Mouse (Mus musculus): Measurements from ENCODE around the gene Ep400. TPM values are rescaled to one million over a fixed set of nuclear protein-coding genes. Genes with fewer than 3 reads are reported as not detected.

Ep400 gene
- total and polyA plus RNA-seq, 3 experiments: 18.4 to 32.6 (median 31.4) TPM

DNA sequence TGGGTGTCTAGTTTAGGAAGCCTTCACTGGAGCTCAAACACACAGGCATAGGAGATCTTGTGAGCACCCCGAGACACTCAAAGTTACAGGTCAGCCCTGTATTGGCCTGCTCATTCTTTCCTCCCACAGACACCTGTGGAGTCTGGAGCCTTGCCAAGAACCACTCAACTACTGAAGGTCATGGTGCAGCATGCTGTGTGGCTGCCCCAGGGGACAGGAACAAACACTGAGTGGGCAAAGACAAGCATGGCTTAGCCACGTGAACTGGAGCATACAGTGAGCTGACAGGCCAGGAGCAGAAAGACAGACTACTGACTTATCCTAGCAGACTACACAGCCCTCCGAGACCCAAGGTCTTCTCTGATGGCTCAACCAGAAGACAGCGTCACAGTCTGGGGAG is 27.2 kb upstream of the Ep400 start:
- H3K36me3 ChIP-seq (ENCODE audit: control insufficient read depth, insufficient read depth, low read length): no peaks in the 10 kb centered on the region; the same call in 1 of the 2 replicates
- intact Hi-C loops (cut with DNase I): no loop called here
- no peak overlapping the region for H3K4me3 ChIP-seq
- no peak for DNase-seq
- TF ChIP-seq CTCF (IDR thresholded peaks at IDR 0.05): no peak
- TF ChIP-seq EP300 (IDR thresholded peaks at IDR 0.05; ENCODE audit: insufficient read depth, low read depth, low read length): 0 out of 2 replicates have a peak, but pooled peaks have one; percentile 37
- H3K79me2 ChIP-seq (replicated peaks; ENCODE audit: control insufficient read depth, insufficient read depth, low read length): peaks cover 3% of the 10 kb centered on the region
- no peak overlapping the region; the same call in 1 of the 2 replicates for H3K27ac ChIP-seq
- H3K9ac ChIP-seq (ENCODE audit: low read depth, low read length): no peak overlapping the region
- H3K4me1 ChIP-seq (ENCODE audit: control insufficient read depth, insufficient read depth, low read length): peaks cover 19% of the 10 kb centered on the region
- WGBS: 35% methylated on average over 4 of the region's 4 CpGs
- H3K27me3 ChIP-seq (ENCODE audit: control insufficient read depth, insufficient read depth, low read length): no peaks in the 10 kb centered on the region

DNA sequence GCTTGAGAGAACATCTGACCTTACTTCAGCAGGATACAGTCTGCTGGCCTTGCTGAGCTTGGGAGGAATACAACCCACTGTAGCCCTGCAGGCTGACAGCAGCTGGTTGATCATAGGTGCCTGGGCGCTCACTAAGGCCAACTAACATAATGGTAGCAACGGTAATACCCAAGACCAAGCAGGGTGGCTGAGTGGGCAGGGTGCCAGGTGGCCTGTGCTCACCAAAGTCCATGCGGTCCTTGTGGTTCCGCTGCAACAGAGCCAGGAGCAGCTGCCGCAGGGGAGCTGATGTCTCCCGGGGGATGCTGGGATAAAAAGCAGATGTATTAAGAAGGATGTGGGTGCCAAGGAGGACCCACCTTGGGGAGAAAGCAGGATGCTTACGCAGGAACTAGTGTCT is 23.8 kb upstream of the Ep400 start:
- intact Hi-C loops (cut with DNase I): no loop called here
- no peak for DNase-seq
- Histone ChIP-seq H3K4me3 (no peak overlapping the region), H3K36me3 (ENCODE audit: control insufficient read depth, insufficient read depth, low read length) (no peaks in the 10 kb centered on the region), H3K4me1 (ENCODE audit: control insufficient read depth, insufficient read depth, low read length) (peaks cover 7% of the 10 kb centered on the region; the same call in 1 of the 2 replicates), H3K79me2 (replicated peaks; ENCODE audit: control insufficient read depth, insufficient read depth, low read length) (no peaks in the 10 kb centered on the region), H3K9ac (ENCODE audit: low read depth, low read length) (no peak overlapping the region), H3K27ac (no peak overlapping the region), H3K27me3 (ENCODE audit: control insufficient read depth, insufficient read depth, low read length) (no peaks in the 10 kb centered on the region)
- no peak for TF ChIP-seq POLR2A (IDR thresholded peaks at IDR 0.05; ENCODE audit: insufficient read depth, low read depth, low read length)
- no peak for TF ChIP-seq CTCF (IDR thresholded peaks at IDR 0.05)
- no peak for TF ChIP-seq EP300 (IDR thresholded peaks at IDR 0.05; ENCODE audit: insufficient read depth, low read depth, low read length)
- WGBS: 82% methylated on average over 7 of the region's 7 CpGs

DNA sequence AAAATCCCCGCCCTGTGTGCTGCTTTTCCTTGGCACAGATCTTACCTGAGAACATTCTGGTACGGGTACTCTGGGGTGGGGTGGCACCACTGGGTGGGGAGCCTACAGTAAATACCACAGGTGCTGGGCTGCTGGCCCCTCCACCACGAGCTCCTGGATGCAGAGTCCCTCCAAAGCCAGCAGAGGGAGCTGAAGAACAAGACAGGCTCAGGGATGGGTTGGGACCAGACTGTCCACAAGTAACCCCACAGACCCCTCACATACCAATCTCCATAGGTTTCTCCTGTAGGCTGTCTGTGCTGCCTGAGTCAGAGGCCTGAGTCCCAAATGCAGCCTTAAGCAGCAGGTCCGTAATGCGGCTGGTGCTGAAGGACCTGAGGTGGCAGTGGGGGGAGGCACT is 18.2 kb upstream of the Ep400 start:
- 59% methylated on average over 5 of the region's 5 CpGs for WGBS
- Histone ChIP-seq H3K4me3 (no peak overlapping the region), H3K79me2 (replicated peaks; ENCODE audit: control insufficient read depth, insufficient read depth, low read length) (no peaks in the 10 kb centered on the region), H3K9ac (ENCODE audit: low read depth, low read length) (no peak overlapping the region), H3K27ac (no peak overlapping the region), H3K4me1 (ENCODE audit: control insufficient read depth, insufficient read depth, low read length) (no peaks in the 10 kb centered on the region), H3K36me3 (ENCODE audit: control insufficient read depth, insufficient read depth, low read length) (no peaks in the 10 kb centered on the region), H3K27me3 (ENCODE audit: control insufficient read depth, insufficient read depth, low read length) (no peaks in the 10 kb centered on the region)
- peak; percentile 31 to 45 for DNase-seq
- TF ChIP-seq EP300 (IDR thresholded peaks at IDR 0.05; ENCODE audit: insufficient read depth, low read depth, low read length): no peak
- peak; percentile 88 for TF ChIP-seq CTCF (IDR thresholded peaks at IDR 0.05)
- intact Hi-C loops (cut with DNase I): loop anchor here (1.0 to 5.0 kb wide), 2 partner anchors 135 to 479 kb away; no protein-coding TSS in a partner anchor

DNA sequence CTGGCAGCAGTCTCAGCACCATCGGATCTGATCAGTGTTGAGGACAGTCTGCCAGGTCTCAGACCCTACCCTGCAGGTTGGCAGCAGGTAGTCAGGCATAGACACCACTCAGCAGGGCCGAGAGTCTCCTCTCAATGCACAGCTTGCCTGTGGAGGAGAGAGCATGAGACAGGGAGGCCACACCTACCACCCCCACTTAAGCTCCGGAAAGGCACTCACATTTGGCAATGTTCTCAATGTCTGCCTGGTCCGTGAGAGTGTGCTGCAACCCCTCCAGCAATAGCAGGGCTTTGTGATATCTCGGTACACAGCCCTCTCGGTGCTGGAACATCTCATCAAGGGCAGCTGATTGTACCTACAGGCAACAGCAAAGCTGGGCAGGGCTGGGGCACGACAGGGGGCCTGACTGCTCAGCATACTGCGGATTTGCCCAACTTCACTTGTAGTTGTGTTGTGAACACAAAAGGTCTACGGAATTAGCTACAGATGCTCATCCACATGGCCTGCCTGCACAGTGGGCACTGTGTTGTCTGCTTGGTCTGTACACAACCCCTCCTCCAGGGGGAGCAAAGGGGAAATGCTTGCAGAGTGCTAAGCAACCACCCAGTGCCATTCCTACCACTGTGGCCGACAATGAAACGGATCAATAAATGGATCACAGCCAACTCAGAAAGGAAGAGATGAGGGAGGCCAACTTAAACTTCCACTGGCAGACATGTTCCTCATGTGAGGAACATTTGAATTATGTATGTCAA is 15.7 kb upstream of the Ep400 start:
- Histone ChIP-seq H3K36me3 (ENCODE audit: control insufficient read depth, insufficient read depth, low read length) (no peaks in the 10 kb centered on the region), H3K4me3 (no peak overlapping the region), H3K4me1 (ENCODE audit: control insufficient read depth, insufficient read depth, low read length) (no peaks in the 10 kb centered on the region), H3K27me3 (ENCODE audit: control insufficient read depth, insufficient read depth, low read length) (no peaks in the 10 kb centered on the region), H3K79me2 (replicated peaks; ENCODE audit: control insufficient read depth, insufficient read depth, low read length) (no peaks in the 10 kb centered on the region), H3K9ac (ENCODE audit: low read depth, low read length) (no peak overlapping the region), H3K27ac (no peak overlapping the region)
- TF ChIP-seq EP300 (IDR thresholded peaks at IDR 0.05; ENCODE audit: insufficient read depth, low read depth, low read length) (no peak), CTCF (IDR thresholded peaks at IDR 0.05) (peak; percentile 62)
- intact Hi-C loops (cut with DNase I): loop anchor here (5.0 kb wide), 1 partner anchor 481 kb away; no protein-coding TSS in a partner anchor
- peak in 1 of 2 experiments; percentile 26 for DNase-seq
- 55% methylated on average over 11 of the region's 11 CpGs for WGBS

DNA sequence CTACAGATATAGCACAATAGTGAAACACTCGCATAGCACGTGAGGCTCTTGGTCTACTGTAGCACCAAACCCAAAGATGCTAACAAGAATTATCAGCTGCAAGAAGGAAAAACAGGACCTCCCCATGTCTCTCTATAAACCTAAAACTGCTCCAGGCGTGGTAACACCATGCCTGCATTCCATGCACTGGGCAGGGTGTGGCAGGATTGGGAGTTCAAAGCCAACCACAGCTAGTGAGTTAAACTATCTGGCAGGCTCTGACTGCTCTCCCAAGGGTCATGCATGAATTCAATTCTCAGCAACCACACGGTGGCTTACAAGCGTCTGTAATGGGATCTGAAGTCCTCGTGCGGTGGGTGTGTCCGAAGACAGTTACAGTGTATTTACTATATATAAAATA is 12.6 kb upstream of the Ep400 start:
- intact Hi-C loops (cut with DNase I): no loop called here
- H3K27me3 ChIP-seq (ENCODE audit: control insufficient read depth, insufficient read depth, low read length): no peaks in the 10 kb centered on the region
- no peak overlapping the region for H3K27ac ChIP-seq
- peaks cover 2% of the 10 kb centered on the region for H3K4me1 ChIP-seq (ENCODE audit: control insufficient read depth, insufficient read depth, low read length)
- DNase-seq: no peak
- no peak overlapping the region for H3K4me3 ChIP-seq
- no peaks in the 10 kb centered on the region for H3K79me2 ChIP-seq (replicated peaks; ENCODE audit: control insufficient read depth, insufficient read depth, low read length)
- no peak for TF ChIP-seq EP300 (IDR thresholded peaks at IDR 0.05; ENCODE audit: insufficient read depth, low read depth, low read length)
- TF ChIP-seq POLR2A (IDR thresholded peaks at IDR 0.05; ENCODE audit: insufficient read depth, low read depth, low read length): no peak
- no peak for TF ChIP-seq CTCF (IDR thresholded peaks at IDR 0.05)
- no peak overlapping the region for H3K9ac ChIP-seq (ENCODE audit: low read depth, low read length)
- no peaks in the 10 kb centered on the region for H3K36me3 ChIP-seq (ENCODE audit: control insufficient read depth, insufficient read depth, low read length)
- 63% methylated on average over 8 of the region's 8 CpGs for WGBS

DNA sequence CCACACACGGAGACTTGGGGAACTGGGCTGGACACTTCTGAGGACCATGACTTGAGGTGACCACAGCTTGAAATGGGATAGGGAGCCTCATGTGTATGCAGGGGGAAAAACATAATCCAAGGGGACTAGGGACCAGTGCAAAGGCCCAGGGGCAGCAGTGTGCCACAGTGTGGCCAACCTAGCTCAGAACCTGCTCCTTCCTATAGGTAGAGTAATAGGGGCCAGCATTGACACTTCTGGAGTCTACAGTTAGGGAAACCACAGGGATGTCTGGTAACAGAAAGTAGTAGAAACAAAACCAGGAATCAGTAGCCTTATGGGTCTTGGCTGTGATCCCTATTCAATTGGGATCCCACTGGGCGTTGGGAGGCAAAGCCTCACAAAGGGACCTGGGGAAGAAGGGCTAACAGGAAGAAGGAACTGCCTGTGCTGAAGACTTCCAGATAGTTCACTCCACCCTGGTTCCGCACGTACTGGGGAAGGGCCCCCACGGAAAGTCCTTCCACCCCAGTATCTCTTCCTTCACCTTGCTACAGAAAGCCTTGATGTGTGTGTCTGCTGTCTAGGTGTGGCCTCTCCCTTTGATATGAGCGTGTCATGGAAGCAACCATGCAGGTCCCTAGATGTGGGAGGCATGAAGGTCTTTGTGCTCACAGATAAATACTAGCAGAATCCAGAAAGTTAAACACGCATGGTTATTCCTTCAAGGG is 11.2 kb upstream of the Ep400 start:
- TF ChIP-seq EP300 (IDR thresholded peaks at IDR 0.05; ENCODE audit: insufficient read depth, low read depth, low read length) (no peak), POLR2A (IDR thresholded peaks at IDR 0.05; ENCODE audit: insufficient read depth, low read depth, low read length) (no peak), CTCF (IDR thresholded peaks at IDR 0.05) (no peak)
- H3K36me3 ChIP-seq (ENCODE audit: control insufficient read depth, insufficient read depth, low read length): no peaks in the 10 kb centered on the region
- intact Hi-C loops (cut with DNase I): no loop called here
- no peaks in the 10 kb centered on the region for H3K79me2 ChIP-seq (replicated peaks; ENCODE audit: control insufficient read depth, insufficient read depth, low read length)
- DNase-seq: no peak
- H3K27ac ChIP-seq: no peak overlapping the region
- 51% methylated on average over 7 of the region's 7 CpGs for WGBS
- H3K27me3 ChIP-seq (ENCODE audit: control insufficient read depth, insufficient read depth, low read length): no peaks in the 10 kb centered on the region
- no peak overlapping the region for H3K9ac ChIP-seq (ENCODE audit: low read depth, low read length)
- H3K4me3 ChIP-seq: no peak overlapping the region
- H3K4me1 ChIP-seq (ENCODE audit: control insufficient read depth, insufficient read depth, low read length): peaks cover 2% of the 10 kb centered on the region

Measured in heart, adult 2 months (tissue).